Mouse (Mus musculus) spleen, embryonic (tissue): ENCODE measurements around the gene Rad54l.

Experiments
- CTCF ChIA-PET: fragments of 350-600 bp; sonication (Branson Sonifier 250); formaldehyde crosslinking; loops from one replicate; lab custom pipeline; 2022; lab: Charles Lee

Gene Rad54l

DNA sequence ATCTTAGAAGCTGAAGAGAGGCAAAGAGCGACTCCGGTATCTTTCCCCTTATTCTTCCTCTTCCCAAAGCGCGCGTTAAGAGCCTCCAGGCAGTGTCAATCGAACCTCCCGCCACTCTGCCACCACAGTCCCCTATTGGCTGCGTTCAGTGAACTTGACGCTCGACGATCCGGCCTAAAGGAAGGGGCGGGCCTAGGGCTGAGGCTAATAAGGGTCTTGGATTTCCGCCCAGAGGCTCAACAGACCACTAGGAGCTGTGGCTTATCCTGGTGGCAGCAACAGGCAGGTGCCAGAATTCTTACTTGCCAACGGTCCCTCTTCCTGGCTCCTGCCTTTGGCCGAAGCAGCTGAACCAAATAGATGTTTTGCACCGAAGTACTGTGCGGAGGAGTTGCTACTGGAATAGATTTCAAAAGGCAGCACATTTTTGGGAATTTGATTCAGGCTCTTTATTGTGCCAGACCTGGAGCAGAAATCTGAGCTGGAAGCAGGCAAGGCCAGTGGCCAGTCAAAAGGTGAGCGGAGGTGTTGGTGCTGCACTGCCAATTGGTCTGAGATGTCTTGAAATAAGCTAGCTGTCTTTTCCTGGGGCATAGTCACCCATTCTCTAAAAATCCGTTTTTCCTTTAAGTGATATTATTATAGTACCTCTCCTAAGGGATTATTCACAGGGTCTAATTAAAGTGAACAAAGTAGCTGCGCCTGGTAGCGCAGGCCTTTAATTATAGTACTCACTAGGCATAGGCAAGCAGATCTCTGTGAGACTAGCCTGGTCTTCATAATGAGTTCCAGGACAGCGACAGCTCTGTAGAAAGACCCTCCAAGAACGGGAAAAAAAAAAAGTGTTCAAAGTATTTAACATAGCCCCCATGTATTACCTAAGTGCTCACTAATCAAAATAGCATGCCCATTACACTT, at the start of gene Rad54l, which contains the start of gene Pomgnt1:
Gene Rad54l (minus strand): TSS at position 89 of the 918 bp plus-strand sequence.
Gene Pomgnt1 (plus strand): TSS at position 239 of the 918 bp plus-strand sequence.
- CTCF ChIA-PET: no interaction called here

- CTCF ChIA-PET: no interaction called here
These were observed 49.6 kb upstream of the Rad54l start, which contains the start of the genes 1700042G07Rik and Gm49337 for GRCm38 (mm10) chr4:116173072-116173471. Gene 1700042G07Rik, plus strand, starts transcription at chr4:116173372. Gene Gm49337, plus strand, starts transcription at chr4:116173384.

DNA sequence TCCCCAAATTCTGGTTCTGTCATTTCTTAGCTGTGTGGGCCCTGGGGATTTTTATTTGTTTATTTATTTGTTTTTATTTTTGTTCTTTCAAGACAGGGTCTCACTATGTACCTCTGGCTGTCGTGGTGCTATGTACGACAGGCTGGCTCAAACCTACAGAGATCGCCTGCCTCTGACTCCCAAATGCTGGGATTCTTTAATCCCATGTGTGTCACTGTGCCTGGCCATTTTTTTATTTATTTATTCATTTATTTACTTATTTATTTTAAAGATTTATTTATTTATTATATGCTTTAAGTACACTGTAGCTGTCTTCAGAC, 45.8 kb upstream of the Rad54l start:
- CTCF ChIA-PET: interaction anchor here (0.7 kb wide), 1 partner anchor 32 kb away, joined by 7 read pairs; no protein-coding TSS in a partner anchor

DNA sequence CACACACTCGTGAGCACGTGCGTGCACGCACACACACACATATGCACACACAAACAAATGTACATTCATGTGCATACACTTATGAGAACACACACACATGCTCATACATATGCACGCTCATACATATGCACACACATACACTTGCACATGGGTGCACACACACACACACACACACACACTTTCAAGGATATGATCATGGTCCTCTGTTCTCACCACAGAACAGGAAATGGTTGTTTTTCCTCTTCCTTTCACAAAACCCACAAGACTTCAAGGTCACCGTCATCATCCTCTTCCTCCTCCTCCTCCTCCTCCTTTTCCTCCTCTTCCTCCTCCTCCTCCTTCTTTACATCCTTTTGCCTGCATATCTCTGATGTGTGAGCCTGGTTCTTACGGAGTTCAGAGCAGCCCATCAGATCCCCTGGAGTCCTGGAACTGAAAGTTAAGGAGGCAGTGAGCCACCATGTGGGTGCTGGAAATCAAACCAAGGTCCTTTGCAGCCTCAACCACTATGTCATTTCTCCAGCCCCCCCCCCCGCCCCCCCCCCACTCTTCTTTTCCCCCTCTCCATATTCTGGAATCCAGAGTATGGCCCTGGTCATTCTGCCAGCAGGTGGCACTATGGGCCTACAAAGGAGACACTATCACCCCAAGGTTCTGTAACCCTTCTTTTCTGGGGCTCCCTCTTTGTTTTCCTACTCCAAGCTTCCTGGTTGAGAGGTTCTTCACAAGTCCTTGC, 45.3 kb upstream of the Rad54l start:
- CTCF ChIA-PET: interaction anchor here (0.7 kb wide), 2 partner anchors 31 to 553 kb away, joined by 3 to 7 read pairs; no protein-coding TSS in a partner anchor

DNA sequence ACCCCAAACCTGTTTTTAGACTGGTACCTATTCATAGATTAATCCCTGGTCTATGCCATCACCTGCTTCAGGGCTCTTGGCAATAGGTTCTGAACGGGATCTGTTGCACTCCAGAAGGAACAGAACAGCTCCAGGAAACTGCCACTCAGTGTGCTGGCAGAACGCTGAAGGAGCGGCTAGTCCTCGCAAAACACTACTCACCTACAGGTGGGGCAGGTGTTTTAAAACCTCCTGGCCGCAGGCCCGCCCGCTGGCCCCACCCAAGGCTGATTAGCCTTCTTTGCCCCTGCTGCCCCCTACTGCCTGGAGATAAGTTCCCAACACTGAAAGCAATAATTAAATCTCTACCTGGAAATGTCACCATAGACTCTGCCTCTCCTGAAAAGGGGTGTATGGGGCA, 43.9 kb upstream of the Rad54l start, which contains the start of gene Tspan1:
Gene Tspan1 (minus strand): TSS at position 198 of the 400 bp plus-strand sequence.
- CTCF ChIA-PET: no interaction called here

DNA sequence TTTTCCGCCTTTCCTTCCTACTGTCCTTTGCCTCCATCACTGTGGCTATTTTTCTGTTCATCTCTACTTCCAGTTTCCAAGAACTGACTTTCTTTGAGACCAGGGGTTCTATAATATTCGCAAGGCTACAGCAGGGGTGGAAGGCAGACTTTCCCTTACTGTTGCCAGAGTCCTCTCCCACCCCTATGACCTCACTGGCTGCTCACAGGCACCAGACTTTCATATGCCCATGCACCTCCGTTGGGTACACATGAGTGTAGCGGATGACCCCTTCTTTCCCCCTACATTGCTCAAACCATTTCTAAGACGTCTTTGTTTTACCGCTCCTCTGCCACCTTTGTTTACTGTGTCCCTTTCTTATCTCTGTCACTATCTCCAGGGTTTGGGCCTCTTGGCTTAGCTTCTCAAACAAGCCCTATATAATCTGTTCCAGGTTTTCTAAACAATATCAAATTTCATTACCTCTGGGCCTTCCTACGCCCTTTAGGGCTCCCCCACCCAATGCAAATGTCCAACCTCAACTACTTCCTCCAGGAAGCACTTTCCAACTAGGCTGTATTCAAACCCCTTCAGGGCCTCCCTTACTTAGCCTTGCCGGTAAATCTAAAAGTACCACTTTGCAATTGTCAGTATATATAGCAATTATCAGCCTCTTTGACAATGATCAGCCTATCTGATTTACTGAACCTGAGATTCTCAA, 42.4 kb upstream of the Rad54l start:
- CTCF ChIA-PET: interaction anchor here (0.8 kb wide), 1 partner anchor 16 kb away, joined by 3 read pairs; no protein-coding TSS in a partner anchor

DNA sequence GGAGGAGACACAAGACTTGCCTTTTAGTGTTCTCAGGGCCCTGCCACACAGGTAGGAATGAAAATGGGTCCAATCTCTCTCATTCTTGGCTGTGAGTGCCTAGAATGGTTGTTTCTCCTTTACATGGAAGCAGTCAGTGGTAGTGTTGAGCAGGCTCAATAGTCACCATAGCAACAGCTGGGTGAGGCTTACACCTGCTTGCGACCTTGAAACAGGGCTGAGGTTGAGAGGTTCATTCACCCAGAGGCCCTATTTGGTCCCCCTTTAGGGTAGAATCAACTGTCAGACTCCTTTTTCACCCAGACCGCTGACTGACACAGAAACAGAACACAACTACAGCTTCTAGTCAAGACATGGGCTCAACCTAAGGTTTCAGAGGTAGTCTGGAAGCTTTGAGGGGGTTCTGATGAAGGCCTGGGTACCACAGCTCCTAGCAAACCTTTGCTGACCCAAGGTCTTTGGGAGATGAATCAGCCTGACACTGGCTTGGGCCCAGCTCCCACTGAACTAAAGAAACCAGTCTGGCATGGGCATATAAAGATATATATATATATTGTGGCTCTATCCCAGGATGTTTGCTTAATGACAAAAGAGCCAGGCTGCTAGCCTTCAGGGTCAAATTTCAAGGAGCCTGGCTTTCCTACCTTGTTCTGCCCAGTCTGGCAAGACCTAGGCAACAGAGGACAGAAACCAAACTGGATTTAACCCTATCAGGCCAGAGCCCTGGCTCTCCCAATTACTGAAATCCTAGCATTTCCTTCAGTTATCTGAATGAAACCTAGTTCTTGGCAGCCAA, 41.5 kb upstream of the Rad54l start:
- CTCF ChIA-PET: interaction anchor here (0.7 kb wide), 1 partner anchor 29 kb away, joined by 3 read pairs; no protein-coding TSS in a partner anchor

- CTCF ChIA-PET: interaction anchor here (0.7 kb wide), 1 partner anchor 18 kb away, joined by 11 read pairs; no protein-coding TSS in a partner anchor
These were observed 38.7 kb upstream of the Rad54l start for GRCm38 (mm10) chr4:116162142-116162541.

GRCm38 (mm10) chr4:116160769-116161168, 37.3 kb upstream of the Rad54l start:
- CTCF ChIA-PET: no interaction called here

DNA sequence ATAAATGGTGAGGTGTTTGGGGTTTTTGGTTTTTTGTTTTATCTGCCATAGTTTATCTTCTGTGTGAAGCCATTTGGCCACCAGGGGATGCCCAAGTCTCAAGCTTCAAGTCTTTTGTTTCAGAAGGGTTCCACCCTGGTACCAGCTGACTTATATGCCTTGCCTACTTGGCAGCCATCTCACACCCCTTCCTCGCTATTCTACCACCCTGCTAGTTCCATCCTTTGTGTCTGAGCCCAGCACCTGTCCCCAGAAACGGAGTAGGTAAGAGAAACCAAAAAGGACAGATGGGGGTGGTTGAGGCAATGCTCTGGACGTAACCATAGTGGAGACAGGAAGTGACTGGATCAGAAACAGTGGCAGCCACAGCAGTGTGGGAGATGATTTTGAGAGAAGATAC, 36.4 kb upstream of the Rad54l start:
- CTCF ChIA-PET: no interaction called here

DNA sequence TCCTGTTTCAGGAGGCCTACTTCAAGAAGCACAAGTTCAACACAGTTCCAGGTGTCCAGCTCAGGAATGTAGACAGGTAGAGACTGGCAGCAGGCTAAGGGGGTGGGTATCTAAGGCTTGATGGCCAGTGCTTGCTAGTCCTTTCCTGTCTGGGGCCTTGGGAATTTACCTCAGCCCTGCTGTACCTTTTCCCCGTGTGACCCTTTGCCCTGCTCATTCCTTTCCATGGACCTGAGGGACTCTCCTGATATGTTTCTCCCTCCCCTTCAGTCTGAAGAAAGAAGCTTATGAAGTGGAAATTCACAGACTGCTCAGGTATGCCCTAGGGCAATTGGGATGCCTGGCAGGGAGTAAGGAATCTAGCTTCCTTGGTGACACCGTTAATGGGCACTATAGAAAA, 34.4 kb upstream of the Rad54l start:
- CTCF ChIA-PET: no interaction called here

GRCm38 (mm10) chr4:116152702-116153101, 29.2 kb upstream of the Rad54l start:
- CTCF ChIA-PET: interaction anchor here (0.5 kb wide), 1 partner anchor 60 kb away, joined by 7 read pairs; no protein-coding TSS in a partner anchor

DNA sequence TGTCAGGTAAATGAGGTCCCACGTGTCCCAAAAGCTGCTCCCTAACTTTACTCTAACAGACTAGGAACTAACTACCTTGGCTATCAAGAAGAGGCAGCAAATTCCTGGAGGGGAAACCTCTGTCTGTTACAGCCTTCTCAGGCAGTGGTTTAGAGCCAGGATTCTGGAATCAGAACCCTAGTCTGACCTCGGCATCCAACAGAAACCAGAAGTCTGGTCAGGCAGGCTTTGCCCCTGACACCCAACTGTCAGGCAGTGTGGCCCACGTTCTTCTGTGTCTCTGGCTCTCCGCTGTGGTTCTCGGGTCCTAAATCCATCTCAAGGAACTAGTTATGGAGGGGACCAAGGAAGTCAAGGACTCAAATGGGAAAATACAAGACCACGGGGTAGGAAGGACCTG, 27.7 kb upstream of the Rad54l start, which contains the start of gene Lurap1:
Gene Lurap1 (minus strand): TSS at position 101 of the 400 bp plus-strand sequence.
- CTCF ChIA-PET: interaction anchor here (0.6 kb wide), 1 partner anchor 14 kb away, joined by 3 read pairs; no protein-coding TSS in a partner anchor

DNA sequence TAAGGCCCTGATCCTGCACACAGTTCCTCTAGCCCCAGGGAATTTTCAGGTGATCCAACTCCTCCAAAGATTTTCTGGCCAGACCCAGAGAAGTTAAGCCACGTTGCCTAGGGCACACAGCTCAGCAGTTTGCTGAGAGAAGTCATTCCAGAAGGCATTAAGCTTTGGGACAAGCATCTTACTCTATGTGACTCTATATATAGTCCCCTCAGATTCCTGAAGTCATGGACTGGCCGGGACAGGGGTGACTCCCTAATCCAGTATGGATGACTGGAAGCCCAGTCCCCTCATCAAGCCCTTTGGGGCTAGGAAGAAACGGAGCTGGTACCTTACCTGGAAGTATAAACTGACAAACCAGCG, 27.4 kb upstream of the Rad54l start:
- CTCF ChIA-PET: interaction anchor here (0.6 kb wide), 1 partner anchor 14 kb away, joined by 3 read pairs; no protein-coding TSS in a partner anchor

GRCm38 (mm10) chr4:116150156-116150861, 26.8 kb upstream of the Rad54l start:
- CTCF ChIA-PET: no interaction called here

- CTCF ChIA-PET: no interaction called here
These were observed 26.3 kb upstream of the Rad54l start for GRCm38 (mm10) chr4:116149812-116150155.

DNA sequence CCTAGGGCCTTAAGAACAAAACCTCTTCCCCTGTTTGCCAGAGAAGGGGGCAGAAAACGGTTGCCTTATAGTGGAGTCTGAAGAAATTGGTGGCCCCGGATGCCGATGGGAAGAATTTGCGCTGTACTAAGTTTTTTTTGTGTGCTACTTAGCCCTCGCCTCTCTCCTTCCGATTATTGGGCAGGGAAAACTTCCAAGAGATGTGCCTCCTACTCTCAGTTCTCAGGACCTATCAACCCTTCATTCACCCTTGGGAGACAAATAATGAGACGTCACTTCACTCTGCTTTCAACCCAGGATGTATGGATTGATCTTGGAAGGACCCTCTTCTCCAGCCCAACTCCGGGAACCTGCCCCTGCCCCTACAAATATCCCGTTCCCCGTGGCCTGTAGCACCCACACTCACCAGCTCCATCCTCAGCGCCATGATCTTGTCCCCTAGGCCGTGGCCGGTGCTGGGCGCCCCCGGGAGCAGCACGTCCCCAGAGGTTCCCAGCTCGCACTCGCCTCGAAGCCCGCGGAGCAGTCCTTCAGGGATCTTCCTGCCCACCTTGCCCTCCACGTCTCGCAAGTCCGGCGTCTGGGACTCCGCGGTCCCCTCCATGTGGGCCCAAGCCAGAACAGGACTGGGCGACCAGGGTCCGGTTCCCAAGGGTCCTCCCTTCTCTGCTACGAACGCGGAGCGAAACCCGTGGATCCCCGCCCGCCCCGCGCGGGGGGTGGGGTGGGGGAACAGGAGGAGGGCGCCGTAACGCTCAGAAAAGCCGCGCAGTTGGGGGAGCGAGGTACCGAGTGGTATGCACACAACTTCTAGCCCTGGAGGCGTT, 20.6 kb upstream of the Rad54l start:
- CTCF ChIA-PET: interaction anchor here (0.9 kb wide), 1 partner anchor 18 kb away, joined by 11 read pairs; no protein-coding TSS in a partner anchor

GRCm38 (mm10) chr4:116143317-116143811, 19.9 kb upstream of the Rad54l start:
- CTCF ChIA-PET: interaction anchor here (0.9 kb wide), 1 partner anchor 19 kb away, joined by 11 read pairs; no protein-coding TSS in a partner anchor
